Mouse (Mus musculus): ENCODE results near the gene Plxnb2.

DNA sequence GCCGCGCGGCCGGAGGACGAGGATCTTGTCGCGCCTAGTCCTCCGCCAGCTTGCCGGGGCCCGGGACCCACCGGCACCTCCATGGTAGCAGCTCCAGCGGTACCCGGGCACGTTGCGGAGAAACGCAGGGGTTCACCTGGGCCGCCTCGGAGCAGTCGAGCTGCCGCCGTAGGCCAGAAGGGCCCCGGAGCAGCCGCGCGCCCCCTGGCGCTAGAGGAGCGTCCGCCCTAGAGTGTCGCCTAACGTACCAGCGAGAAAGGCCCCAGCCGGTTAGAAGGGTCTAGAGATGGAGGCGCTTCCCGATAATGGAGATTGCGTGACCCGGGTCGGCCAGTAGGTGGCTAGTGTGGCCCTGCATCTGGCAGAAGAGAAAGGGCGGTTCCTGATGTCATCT is 15.7 kb upstream of the Plxnb2 start, which contains the start of gene Dennd6b:
- TF ChIP-seq USF1 (IDR thresholded peaks at IDR 0.05; ENCODE audit: low read depth, low read length): no peak
- TF ChIP-seq EP300 (IDR thresholded peaks at IDR 0.05; ENCODE audit: low read depth in 1 of 2, low read length in 2 of 2): no peak
- TF ChIP-seq ZC3H11A (IDR thresholded peaks at IDR 0.05; ENCODE audit: low read depth, low read length): no peak
- peak; percentile 83 for TF ChIP-seq SIN3A (IDR thresholded peaks at IDR 0.05; ENCODE audit: low read length)
- no peak for TF ChIP-seq ZMIZ1 (IDR thresholded peaks at IDR 0.05; ENCODE audit: low read depth, low read length)
- no peak for TF ChIP-seq ZKSCAN1 (IDR thresholded peaks at IDR 0.05; ENCODE audit: low read depth, low read length)
- TF ChIP-seq CTCF (IDR thresholded peaks at IDR 0.05 in 2 of 3, conservative IDR thresholded peaks at IDR 0.05 in 1 of 3; ENCODE audit: control insufficient read depth in 1 of 3, insufficient read depth in 1 of 3, low read depth in 2 of 3, low read length in 3 of 3, poor library complexity in 1 of 3, severe bottlenecking in 1 of 3): peak; percentile 65 to 97 (median 79)
- no peak for TF ChIP-seq KAT2A (conservative IDR thresholded peaks at IDR 0.05; ENCODE audit: low read depth, low read length)
- peak; percentile 13 to 72 for TF ChIP-seq POLR2A (IDR thresholded peaks at IDR 0.05; ENCODE audit: control insufficient read depth in 1 of 2, insufficient read depth in 1 of 2, low read depth in 1 of 2, low read length in 2 of 2, poor library complexity in 1 of 2)
- no peak for TF ChIP-seq MEF2A (IDR thresholded peaks at IDR 0.05; ENCODE audit: extremely low read depth, insufficient replicate concordance, low read depth, low read length, poor library complexity, severe bottlenecking)
- no peak for TF ChIP-seq UBTF (IDR thresholded peaks at IDR 0.05; ENCODE audit: borderline replicate concordance, insufficient read depth, low read depth, low read length)
- 0 out of 2 replicates have a peak, but pooled peaks have one; percentile 5 for TF ChIP-seq ETS1 (IDR thresholded peaks at IDR 0.05; ENCODE audit: low read depth, low read length)
- TF ChIP-seq MAX (IDR thresholded peaks at IDR 0.05; ENCODE audit: low read length): no peak

Measured in MEL (cell line).